ENCODE assay signal across 7 mouse cellular contexts in genomic region chr1:183237901-183238300, GRCm38 (mm10).
DNase-seq lines count a peak whose midpoint lies in the region.

No protein-coding gene starts in this region.

- peak; percentile 52 for DNase-seq in kidney, adult 9 months
- no peak for DNase-seq in kidney, postnatal 4 days
- DNase-seq in B cell, adult 2 months = peak; percentile 6 to 12
- DNase-seq in CD8-positive naive resting alpha-beta T cell, adult 2 months (ENCODE audit: low read depth in 2 of 2, low spot score in 2 of 2) = peak; percentile 5 to 30
- peak; percentile 29 for DNase-seq in forelimb bud, embryonic 11.5 days (ENCODE audit: low read depth, low spot score)
- no peak for DNase-seq in urinary bladder, postnatal 14 days (ENCODE audit: low spot score)
- DNase-seq in yolk sac, embryonic 10.5 days (ENCODE audit: low spot score) = no peak

Comparison
In these comparisons a context has a peak if more than half of its experiments do, and no peak if none do; other contexts are left out.
1. DNase-seq: peak in kidney, adult 9 months (single experiment), B cell, adult 2 months (2 of 2), CD8-positive naive resting alpha-beta T cell, adult 2 months (2 of 2) and forelimb bud, embryonic 11.5 days (single experiment); none in kidney, postnatal 4 days (0 of 2), urinary bladder, postnatal 14 days (single experiment) and yolk sac, embryonic 10.5 days (single experiment).